Mouse (Mus musculus) spleen, adult 2 months (tissue): ENCODE results near the gene Cfap69.

ENCODE experiments used
- CTCF ChIP-seq: fragments of 200-500 bp; IDR thresholded peaks from 2 replicates; pipeline ENCODE4 v1.5.1; 2011; ENCODE audit warnings: mild to moderate bottlenecking, inconsistent platforms; ENCODE audit not compliant: insufficient read depth, insufficient read length, insufficient replicate concordance; ENCODE audit errors: extremely low read depth
- POLR2A ChIP-seq: fragments of 200-500 bp; IDR thresholded peaks from 2 replicates; pipeline ENCODE4 v1.6.1; 2011; ENCODE audit warnings: low read depth, low read length, inconsistent platforms

- no peak for TF ChIP-seq POLR2A
- no peak for TF ChIP-seq CTCF
Measured at GRCm38 (mm10) chr5:5683292-5683691, 19.3 kb upstream of the Cfap69 start.
